Mouse (Mus musculus) left cerebral cortex, postnatal 14 days (tissue): ENCODE data around the gene Wdr76. TPM values are rescaled to one million over a fixed set of nuclear protein-coding genes. Genes with fewer than 3 reads are reported as not detected.
"Not testable (repeated sequence)": the region's sequence is repeated elsewhere in the genome, so short reads cannot be mapped to it uniquely, and the experiment has no call there.

ENCODE experiments used
- DNase-seq, 2 experiments: peaks; one replicate each; pipeline ENCODE4 v3.0.0; 2021 to 2022; ENCODE audit warnings: low spot score in 2 of 2, mixed read lengths in 1 of 2
- intact Hi-C: fragments of 180-260 bp; cut with DNase I; formaldehyde crosslinking; loops from one replicate; pipeline ENCODE4 v1.15.1; 2025
- total RNA-seq, 2 experiments: library from RNA; stranded (reverse); gene quantifications; 2 replicates each; pipeline ENCODE4 v1.2.3; 2021

The Wdr76 gene
- total RNA-seq, 2 experiments from 2014 or later = 4.1 to 4.7 TPM

- intact Hi-C loops, DNase-seq: not testable (repeated sequence)
Measured at GRCm38 (mm10) chr2:121512991-121513765, 6.7 kb downstream of the Wdr76 start.

GRCm38 (mm10) chr2:121514211-121514610 is 7.7 kb downstream of the Wdr76 start:
- intact Hi-C loops = no loop called here
- DNase-seq = no peak

- DNase-seq = no peak
- intact Hi-C loops = no loop called here
Measured at GRCm38 (mm10) chr2:121518106-121518505, 11.6 kb downstream of the Wdr76 start.

- intact Hi-C loops, DNase-seq: not testable (repeated sequence)
Measured at GRCm38 (mm10) chr2:121518711-121519110, 12.2 kb downstream of the Wdr76 start.

GRCm38 (mm10) chr2:121522006-121522405 is 15.5 kb downstream of the Wdr76 start:
- intact Hi-C loops = no loop called here
- DNase-seq = peak in 1 of 2 experiments; percentile 42

- intact Hi-C loops, DNase-seq: not testable (repeated sequence)
Measured at GRCm38 (mm10) chr2:121522830-121523229, 16.3 kb downstream of the Wdr76 start.

GRCm38 (mm10) chr2:121525056-121525455 is 18.5 kb downstream of the Wdr76 start:
- DNase-seq = peak; percentile 44 to 74
- intact Hi-C loops = no loop called here

GRCm38 (mm10) chr2:121544829-121545228 is 38.3 kb downstream of the Wdr76 start:
- intact Hi-C loops = no loop called here
- DNase-seq = no peak

GRCm38 (mm10) chr2:121549630-121550029 is 43.1 kb downstream of the Wdr76 start:
- intact Hi-C loops = no loop called here
- DNase-seq = no peak

GRCm38 (mm10) chr2:121551271-121551670 is 44.7 kb downstream of the Wdr76 start:
- intact Hi-C loops = no loop called here
- DNase-seq = no peak

GRCm38 (mm10) chr2:121563117-121563516 is 56.6 kb downstream of the Wdr76 start:
- intact Hi-C loops = no loop called here
- no peak for DNase-seq

GRCm38 (mm10) chr2:121565911-121566310 is 59.4 kb downstream of the Wdr76 start:
- no peak for DNase-seq
- intact Hi-C loops = no loop called here

GRCm38 (mm10) chr2:121570049-121570448 is 63.5 kb downstream of the Wdr76 start:
- intact Hi-C loops = loop anchor here (2.0 to 5.0 kb wide), 2 partner anchors 122 to 263 kb away; no protein-coding TSS in a partner anchor

GRCm38 (mm10) chr2:121570999-121571655 is 64.6 kb downstream of the Wdr76 start:
- peak; percentile 22 to 47 for DNase-seq
- intact Hi-C loops = loop anchor here (2.0 to 5.0 kb wide), 2 partner anchors 121 to 262 kb away; no protein-coding TSS in a partner anchor

More at GRCm38 (mm10) chr2:121570049-121570448, 63.5 kb downstream of the Wdr76 start:
- no peak for DNase-seq

GRCm38 (mm10) chr2:121571780-121572179 is 65.3 kb downstream of the Wdr76 start:
- intact Hi-C loops = loop anchor here (2.0 to 5.0 kb wide), 2 partner anchors 121 to 261 kb away; no protein-coding TSS in a partner anchor
- peak; percentile 91 for DNase-seq

GRCm38 (mm10) chr2:121574066-121574630 is 67.6 kb downstream of the Wdr76 start:
- no peak for DNase-seq
- intact Hi-C loops = loop anchor here (5.0 kb wide), 1 partner anchor 118 kb away; no protein-coding TSS in a partner anchor

- intact Hi-C loops = no loop called here
- no peak for DNase-seq
Measured at GRCm38 (mm10) chr2:121575741-121576201, 69.2 kb downstream of the Wdr76 start.

GRCm38 (mm10) chr2:121582809-121583376 is 76.4 kb downstream of the Wdr76 start:
- intact Hi-C loops = no loop called here
- DNase-seq = no peak

- DNase-seq = no peak
- intact Hi-C loops = no loop called here
Measured at GRCm38 (mm10) chr2:121583468-121584116, 77.1 kb downstream of the Wdr76 start.
